Mouse (Mus musculus): ENCODE results near the gene Eif3l. TPM values are rescaled to one million over a fixed set of nuclear protein-coding genes. Genes with fewer than 3 reads are reported as not detected.

The Eif3l gene
- polyA plus RNA-seq, 1 experiment from 2014 or later: 209 TPM

DNA sequence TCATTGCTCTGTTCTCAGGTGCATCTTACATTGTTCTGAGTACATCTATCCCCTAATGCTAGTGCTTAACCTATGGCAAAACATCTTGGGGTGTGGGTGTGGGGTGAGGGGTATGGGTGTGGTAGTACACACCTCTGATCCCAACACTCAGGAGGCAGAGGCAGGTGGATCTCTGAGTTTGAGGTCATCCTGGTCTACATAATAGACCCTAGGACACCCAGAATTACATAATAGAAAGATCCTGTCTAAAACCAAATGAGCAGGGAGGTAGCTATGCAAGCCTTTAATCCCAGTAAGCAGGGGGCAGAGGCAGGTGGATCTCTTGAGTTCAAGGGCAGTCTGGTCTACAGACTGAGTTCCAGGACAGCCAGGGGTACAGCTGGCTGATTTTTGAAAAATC is 1.2 kb upstream of the Eif3l start:
- H3K4me1 ChIP-seq: peaks cover 16% of the 10 kb centered on the region
- no peak overlapping the region for H3K4me3 ChIP-seq (replicated peaks)
- H3K36me3 ChIP-seq (replicated peaks): peaks cover 24% of the 10 kb centered on the region
- H3K27ac ChIP-seq: no peak overlapping the region
- no peak overlapping the region for H3K4me2 ChIP-seq
- H3K9me3 ChIP-seq: no peaks in the 10 kb centered on the region
- H3K27me3 ChIP-seq: peaks cover 5% of the 10 kb centered on the region; the same call in 1 of the 2 replicates
- no peak overlapping the region for H3K9ac ChIP-seq
- no peak for ATAC-seq (ENCODE audit: low FRiP score)

DNA sequence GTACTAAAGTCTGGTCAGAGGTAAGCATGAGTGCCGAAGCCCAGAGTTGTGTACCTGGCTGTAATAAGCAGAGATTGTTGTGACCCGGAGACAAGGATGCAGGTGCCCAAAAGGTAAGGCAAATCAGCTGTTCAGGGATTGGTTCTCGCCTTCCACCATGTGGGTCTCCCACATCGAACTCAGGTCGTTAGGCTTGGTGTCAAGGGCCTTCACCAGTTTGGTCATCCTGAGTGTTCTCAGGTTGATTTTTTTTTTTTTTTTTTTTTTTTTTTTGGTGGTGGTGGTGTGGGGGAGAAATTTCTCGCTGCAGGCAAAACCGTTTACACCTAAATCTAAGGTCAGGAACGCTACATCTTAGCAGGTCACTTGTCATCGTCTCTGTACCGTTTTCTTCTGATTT is 533 bp upstream of the Eif3l start:
- Histone ChIP-seq H3K27me3 (peaks cover 4% of the 10 kb centered on the region; the same call in 1 of the 2 replicates), H3K4me3 (replicated peaks) (peak overlapping the region; percentile 90), H3K36me3 (replicated peaks) (peaks cover 31% of the 10 kb centered on the region), H3K4me1 (peaks cover 16% of the 10 kb centered on the region), H3K27ac (peak overlapping the region; percentile 85), H3K9ac (peak overlapping the region; percentile 82; the same call in 1 of the 2 replicates), H3K4me2 (peak overlapping the region; percentile 90), H3K9me3 (no peaks in the 10 kb centered on the region)
- WGBS: 37% methylated on average over 10 of the region's 10 CpGs
- no peak for ATAC-seq (ENCODE audit: low FRiP score)

DNA sequence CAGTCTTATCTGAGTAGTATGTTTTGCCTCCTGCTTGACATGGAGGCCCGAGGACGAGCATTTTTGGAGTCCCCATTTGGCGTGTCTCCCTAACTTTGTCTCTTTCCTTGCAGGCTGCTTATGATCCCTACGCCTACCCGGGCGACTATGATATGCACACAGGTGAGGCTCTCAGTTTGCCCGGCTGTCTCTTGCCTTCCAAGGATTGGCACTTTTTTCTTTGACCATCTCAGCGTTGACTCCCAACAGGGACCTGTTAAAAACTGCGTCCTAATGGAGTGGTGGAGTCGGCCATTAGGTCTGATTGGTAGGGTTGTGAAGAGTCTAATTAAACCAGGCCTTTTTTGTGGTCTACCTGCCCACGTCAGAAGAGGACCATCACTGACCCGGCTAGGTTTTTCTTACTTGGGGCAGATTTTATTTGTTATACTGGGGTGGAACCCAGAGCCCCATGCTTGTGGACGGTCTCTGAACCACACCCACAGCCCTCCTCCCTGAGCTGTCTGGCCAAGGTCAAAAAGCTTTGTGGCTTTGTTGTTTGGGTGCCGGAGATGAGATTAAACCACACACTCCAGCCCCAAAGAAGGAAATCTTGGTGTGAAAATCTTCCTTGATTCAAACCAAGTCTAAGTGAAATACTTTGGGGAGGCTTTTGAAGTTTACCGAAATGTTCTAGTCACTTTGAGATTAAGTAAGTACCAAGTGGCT is 833 bp downstream of the Eif3l start:
- Histone ChIP-seq H3K9me3 (no peaks in the 10 kb centered on the region), H3K27me3 (no peaks in the 10 kb centered on the region), H3K4me3 (replicated peaks) (peak overlapping the region; percentile 90), H3K4me1 (peaks cover 16% of the 10 kb centered on the region), H3K36me3 (replicated peaks) (peaks cover 42% of the 10 kb centered on the region), H3K27ac (no peak overlapping the region; the same call in 1 of the 2 replicates), H3K9ac (peak overlapping the region; percentile 82), H3K4me2 (peak overlapping the region; percentile 90)
- ATAC-seq (ENCODE audit: low FRiP score): no peak
- WGBS: 41% methylated on average over 15 of the region's 15 CpGs

DNA sequence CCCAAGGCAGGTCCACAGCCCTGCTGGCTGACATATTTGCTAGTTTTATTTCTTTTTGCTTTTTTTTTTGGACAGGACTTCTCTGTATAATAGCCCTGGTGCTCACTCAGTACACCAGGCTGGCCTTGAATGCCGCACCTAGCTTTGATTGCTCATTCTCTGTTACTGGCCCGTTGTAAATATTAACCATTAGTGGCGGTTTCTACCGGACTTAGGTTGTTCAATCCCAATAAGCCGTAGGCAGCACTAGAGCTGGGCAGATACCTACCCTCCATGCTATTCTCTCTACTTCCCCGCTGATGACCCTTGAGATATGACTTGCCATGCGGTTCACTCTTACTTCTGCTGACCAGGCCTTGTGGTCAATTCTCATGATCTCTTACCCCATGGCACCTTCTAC is 4.6 kb downstream of the Eif3l start:
- H3K27ac ChIP-seq: no peak overlapping the region
- peaks cover 80% of the 10 kb centered on the region for H3K36me3 ChIP-seq (replicated peaks)
- no peaks in the 10 kb centered on the region for H3K27me3 ChIP-seq
- H3K4me1 ChIP-seq: peaks cover 13% of the 10 kb centered on the region
- H3K4me3 ChIP-seq (replicated peaks): no peak overlapping the region
- H3K9ac ChIP-seq: no peak overlapping the region
- no peak overlapping the region for H3K4me2 ChIP-seq
- WGBS: 99% methylated on average over 7 of the region's 7 CpGs
- no peak for ATAC-seq (ENCODE audit: low FRiP score)
- no peaks in the 10 kb centered on the region for H3K9me3 ChIP-seq

DNA sequence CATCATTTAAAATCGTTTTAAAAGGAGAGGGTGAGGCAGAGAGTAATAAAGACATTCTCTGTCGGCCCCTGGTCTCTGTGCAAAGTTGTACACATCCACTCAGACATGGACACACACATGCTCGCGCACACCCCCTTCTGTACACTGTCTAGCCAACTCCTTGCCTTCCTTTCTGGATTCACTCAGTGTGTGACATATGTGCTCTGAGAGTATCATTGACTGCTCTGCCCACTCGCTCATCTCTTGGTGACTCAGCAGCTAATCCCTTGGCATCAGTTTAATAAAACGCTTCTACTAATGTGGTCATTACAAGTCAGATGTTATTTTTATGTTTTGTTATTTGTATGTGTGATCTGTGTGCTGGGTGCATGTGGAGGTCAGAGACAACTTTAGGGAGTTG is 17.3 kb downstream of the Eif3l start:
- Histone ChIP-seq H3K9ac (no peak overlapping the region), H3K4me1 (no peaks in the 10 kb centered on the region), H3K36me3 (replicated peaks) (peaks cover 83% of the 10 kb centered on the region), H3K27ac (no peak overlapping the region), H3K4me3 (replicated peaks) (no peak overlapping the region), H3K9me3 (no peaks in the 10 kb centered on the region), H3K27me3 (no peaks in the 10 kb centered on the region), H3K4me2 (no peak overlapping the region)
- no peak for ATAC-seq (ENCODE audit: low FRiP score)
- 95% methylated on average over 6 of the region's 6 CpGs for WGBS

DNA sequence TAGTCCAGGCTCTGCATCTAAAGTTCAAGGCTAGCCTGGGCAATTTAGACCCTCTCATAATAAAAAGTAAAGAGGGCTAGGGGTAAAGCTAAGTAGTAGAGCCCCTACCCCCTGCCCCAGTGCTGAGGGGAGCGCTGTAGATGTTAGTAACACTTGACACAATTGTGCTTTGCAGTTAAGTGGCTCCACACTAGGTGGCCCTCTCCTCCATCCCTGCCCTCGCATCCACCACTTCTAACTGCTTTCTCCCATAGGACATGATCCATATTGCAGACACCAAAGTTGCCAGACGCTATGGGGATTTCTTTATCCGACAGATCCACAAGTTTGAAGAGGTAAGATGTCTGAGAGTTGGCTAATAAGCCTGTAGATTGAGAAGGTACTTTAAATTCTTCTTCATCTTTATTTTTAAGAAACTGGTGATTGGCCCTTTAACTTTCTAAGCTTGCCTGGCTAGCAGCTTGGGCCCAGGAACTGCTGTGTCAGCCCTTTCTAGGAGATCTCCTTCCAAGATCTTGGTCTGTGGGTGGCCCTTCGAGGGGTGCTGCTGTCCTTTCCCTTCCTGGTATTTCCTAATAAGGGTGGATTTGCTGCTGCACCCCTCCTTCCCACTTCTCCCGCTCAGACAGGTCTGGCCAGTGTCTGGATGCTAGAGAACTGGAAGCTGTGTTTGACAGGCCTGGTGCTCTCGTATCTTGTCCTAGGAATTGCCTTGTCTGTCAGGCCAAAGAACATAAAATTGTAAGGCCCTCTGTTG is 18.3 kb downstream of the Eif3l start:
- Histone ChIP-seq H3K9me3 (no peaks in the 10 kb centered on the region), H3K27me3 (no peaks in the 10 kb centered on the region), H3K27ac (no peak overlapping the region), H3K36me3 (replicated peaks) (peaks cover 76% of the 10 kb centered on the region), H3K4me2 (no peak overlapping the region), H3K4me3 (replicated peaks) (no peak overlapping the region), H3K9ac (no peak overlapping the region), H3K4me1 (no peaks in the 10 kb centered on the region)
- WGBS: 82% methylated on average over 7 of the region's 7 CpGs
- ATAC-seq (ENCODE audit: low FRiP score): no peak

DNA sequence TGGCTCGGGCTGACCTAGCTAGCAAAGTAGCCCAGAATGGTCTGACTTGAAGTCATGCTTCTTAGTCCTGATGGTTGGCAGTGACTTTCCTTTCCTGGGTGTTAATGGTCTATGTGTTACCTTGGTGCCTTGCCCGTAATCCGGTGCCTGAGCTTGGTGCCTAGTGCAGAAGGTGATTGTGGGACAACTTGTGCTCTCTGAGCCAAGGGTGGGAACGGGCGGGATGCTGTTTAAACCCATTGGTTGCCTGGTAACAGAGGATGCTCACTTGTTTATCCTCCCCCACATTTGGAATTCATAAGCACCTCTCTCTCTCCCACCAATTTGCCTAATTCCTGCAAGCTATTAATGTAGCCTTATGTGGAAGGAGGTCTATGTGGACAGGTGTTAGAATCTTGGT is 20.5 kb downstream of the Eif3l start:
- no peak overlapping the region for H3K27ac ChIP-seq
- H3K4me1 ChIP-seq: no peaks in the 10 kb centered on the region
- no peak for ATAC-seq (ENCODE audit: low FRiP score)
- peaks cover 55% of the 10 kb centered on the region for H3K36me3 ChIP-seq (replicated peaks)
- H3K4me2 ChIP-seq: no peak overlapping the region
- no peak overlapping the region for H3K9ac ChIP-seq
- 87% methylated on average over 5 of the region's 5 CpGs for WGBS
- no peaks in the 10 kb centered on the region for H3K27me3 ChIP-seq
- H3K4me3 ChIP-seq (replicated peaks): no peak overlapping the region
- H3K9me3 ChIP-seq: no peaks in the 10 kb centered on the region

DNA sequence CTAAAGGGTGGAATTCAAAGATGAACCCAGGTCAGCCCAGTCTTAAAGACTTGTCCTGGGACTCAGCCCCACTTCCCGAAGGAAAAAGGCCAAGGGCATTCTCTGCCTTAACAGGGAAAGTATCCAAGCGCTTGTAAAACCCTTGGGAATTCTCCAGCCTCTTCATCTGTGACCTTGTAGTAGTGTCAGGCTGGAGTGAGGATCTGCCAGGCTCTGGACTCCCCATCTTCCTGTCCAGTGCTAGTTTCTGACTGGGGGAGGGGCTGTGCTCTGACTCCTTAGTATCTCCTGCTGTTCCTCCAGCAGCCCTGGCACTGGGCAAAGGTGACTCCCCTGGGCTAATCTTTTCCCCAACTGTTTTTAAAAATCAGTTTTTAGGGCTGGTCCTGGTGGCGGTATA is 21.6 kb downstream of the Eif3l start:
- Histone ChIP-seq H3K9ac (no peak overlapping the region), H3K4me3 (replicated peaks) (no peak overlapping the region), H3K4me1 (no peaks in the 10 kb centered on the region), H3K4me2 (no peak overlapping the region), H3K27me3 (no peaks in the 10 kb centered on the region; the same call in 1 of the 2 replicates), H3K36me3 (replicated peaks) (peaks cover 45% of the 10 kb centered on the region), H3K9me3 (no peaks in the 10 kb centered on the region), H3K27ac (no peak overlapping the region)
- ATAC-seq (ENCODE audit: low FRiP score): no peak
- WGBS: 77% methylated on average over 3 of the region's 3 CpGs

DNA sequence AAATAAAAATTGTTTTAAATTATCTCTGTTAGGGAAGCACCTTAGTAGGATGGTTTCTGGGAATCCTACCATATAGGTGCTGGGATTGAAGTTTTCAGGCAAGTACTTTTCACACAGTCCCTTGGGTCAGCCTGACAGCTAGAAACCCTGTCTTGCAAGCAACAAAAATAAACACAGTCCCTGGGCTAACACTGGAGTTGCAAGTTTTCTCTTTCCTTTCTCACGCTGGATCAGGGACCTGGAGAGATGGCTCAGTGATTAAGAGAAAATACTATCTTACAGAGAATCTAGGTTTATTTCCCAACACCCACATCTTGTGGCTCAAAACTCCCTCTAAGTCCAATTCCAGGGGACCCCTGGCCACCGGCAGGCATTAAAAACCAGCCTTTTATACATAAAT is 22.2 kb downstream of the Eif3l start:
- 44% methylated on average over 2 of the region's 2 CpGs for WGBS
- Histone ChIP-seq H3K9me3 (no peaks in the 10 kb centered on the region), H3K4me1 (no peaks in the 10 kb centered on the region), H3K27ac (no peak overlapping the region), H3K36me3 (replicated peaks) (peaks cover 39% of the 10 kb centered on the region), H3K27me3 (no peaks in the 10 kb centered on the region; the same call in 1 of the 2 replicates), H3K4me3 (replicated peaks) (no peak overlapping the region), H3K4me2 (no peak overlapping the region), H3K9ac (no peak overlapping the region)
- ATAC-seq (ENCODE audit: low FRiP score): no peak

DNA sequence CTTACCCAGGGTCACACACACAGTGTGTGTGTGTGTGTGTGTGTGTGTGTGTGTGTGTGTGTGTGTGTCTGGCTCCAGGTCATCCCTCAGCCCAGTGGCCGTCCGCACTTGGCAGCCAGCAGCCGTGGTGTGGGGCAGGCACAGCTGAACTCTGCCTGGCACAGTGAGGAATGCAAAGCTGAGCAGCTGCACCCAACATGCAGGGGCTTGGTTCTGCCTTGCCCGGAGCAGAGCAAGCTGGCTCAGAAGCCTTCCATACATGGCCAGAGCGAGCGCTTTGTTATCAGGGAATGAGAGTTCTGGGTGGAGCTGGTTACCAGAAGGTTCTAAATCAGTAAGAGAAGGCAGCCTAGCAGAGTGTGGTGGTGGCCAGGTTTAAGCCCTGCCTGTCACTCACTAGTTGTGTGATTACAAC is 22.6 kb downstream of the Eif3l start:
- Histone ChIP-seq H3K27ac (no peak overlapping the region), H3K9ac (no peak overlapping the region)
- 76% methylated on average over 6 of the region's 6 CpGs for WGBS

DNA sequence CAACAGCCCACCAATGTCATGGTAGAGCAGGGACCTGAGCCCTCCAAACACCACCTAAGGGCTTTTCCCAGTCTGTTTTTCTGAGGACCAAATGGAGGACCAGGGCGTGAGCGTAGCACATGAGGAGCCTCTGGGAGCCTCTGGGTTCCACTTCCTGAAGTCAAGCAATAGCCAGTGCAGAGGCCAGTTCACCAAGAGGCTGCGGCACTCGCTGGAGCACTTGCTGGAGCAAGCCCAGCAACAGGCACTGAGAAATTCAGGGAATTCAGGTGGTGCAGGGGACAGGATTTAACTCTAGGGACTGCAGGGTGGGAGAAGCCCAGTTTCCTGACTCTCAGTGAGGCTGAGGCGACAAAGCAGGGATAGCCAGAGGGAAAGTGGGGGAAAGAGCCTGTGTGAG is 23.2 kb downstream of the Eif3l start:
- Histone ChIP-seq H3K4me2 (no peak overlapping the region), H3K27ac (0 out of 2 replicates have a peak overlapping the region, but pooled peaks have one; percentile 9), H3K27me3 (no peaks in the 10 kb centered on the region; the same call in 1 of the 2 replicates), H3K36me3 (replicated peaks) (peaks cover 29% of the 10 kb centered on the region), H3K9me3 (no peaks in the 10 kb centered on the region), H3K4me1 (no peaks in the 10 kb centered on the region), H3K9ac (no peak overlapping the region), H3K4me3 (replicated peaks) (no peak overlapping the region)
- ATAC-seq (ENCODE audit: low FRiP score): no peak
- 67% methylated on average over 5 of the region's 5 CpGs for WGBS

More for the DNA sequence above, 22.6 kb downstream of the Eif3l start:
- Histone ChIP-seq H3K9me3 (no peaks in the 10 kb centered on the region), H3K36me3 (replicated peaks) (peaks cover 34% of the 10 kb centered on the region), H3K4me3 (replicated peaks) (no peak overlapping the region), H3K27me3 (no peaks in the 10 kb centered on the region; the same call in 1 of the 2 replicates), H3K4me2 (no peak overlapping the region), H3K4me1 (no peaks in the 10 kb centered on the region)
- ATAC-seq (ENCODE audit: low FRiP score): no peak

DNA sequence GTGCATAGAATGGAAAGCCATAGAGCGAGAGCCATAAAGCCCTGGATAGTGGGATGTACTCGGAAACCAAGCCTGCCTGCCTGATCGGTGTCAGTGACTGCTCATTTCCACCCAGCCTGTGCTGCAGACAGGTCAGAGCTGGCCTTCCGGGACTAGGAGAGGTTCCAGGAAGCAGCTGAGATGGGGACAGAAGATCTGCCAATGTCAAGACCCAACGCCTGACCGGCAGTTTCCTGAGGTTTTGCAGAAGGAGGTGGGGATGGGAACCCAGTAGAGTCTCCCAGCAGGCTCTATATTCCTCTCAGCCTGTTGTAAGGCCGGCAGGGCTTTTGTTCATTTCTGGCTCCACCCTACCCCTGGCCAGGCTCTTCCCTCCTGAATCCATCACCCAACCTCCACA is 23.9 kb downstream of the Eif3l start:
- H3K27me3 ChIP-seq: no peaks in the 10 kb centered on the region; the same call in 1 of the 2 replicates
- WGBS: 55% methylated on average over 7 of the region's 7 CpGs
- H3K4me3 ChIP-seq (replicated peaks): no peak overlapping the region
- no peak overlapping the region for H3K4me2 ChIP-seq
- no peak for ATAC-seq (ENCODE audit: low FRiP score)
- peaks cover 23% of the 10 kb centered on the region for H3K36me3 ChIP-seq (replicated peaks)
- H3K27ac ChIP-seq: no peak overlapping the region
- H3K9ac ChIP-seq: no peak overlapping the region
- no peaks in the 10 kb centered on the region for H3K9me3 ChIP-seq
- H3K4me1 ChIP-seq: no peaks in the 10 kb centered on the region
